In the genomic region with DNA sequence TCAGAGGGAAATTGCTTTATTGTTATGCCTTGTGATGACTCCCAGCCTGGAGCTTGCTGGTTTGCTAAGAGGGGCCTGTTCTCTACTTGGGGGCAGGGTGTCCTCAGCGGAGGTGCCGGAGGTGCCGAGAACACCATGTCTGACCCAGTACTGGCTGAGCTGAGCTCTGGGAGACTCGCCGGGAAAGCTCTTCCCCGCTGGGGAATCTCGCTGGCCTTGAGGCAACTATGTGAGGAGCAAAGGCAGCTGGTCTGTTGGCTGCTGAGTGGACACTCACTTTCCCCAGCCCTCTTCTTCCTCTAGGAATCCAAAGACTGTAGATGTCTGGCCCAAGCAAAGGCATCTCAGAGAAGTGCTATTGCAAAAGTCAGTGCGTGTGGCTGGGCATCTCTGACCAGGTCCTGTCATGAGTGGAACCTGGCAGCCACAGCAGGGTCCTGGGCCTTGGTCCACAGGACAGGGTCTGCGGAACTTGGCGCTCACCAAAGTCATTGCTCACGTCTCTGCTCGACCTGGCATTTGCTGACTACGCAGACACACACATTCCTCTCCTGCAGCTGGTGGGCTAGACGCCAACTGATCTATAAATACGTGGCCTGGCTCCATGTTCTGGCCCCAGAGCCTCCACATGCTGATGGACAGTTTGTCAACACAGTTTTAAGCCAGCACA, we compare ENCODE assay signal across 8 mouse cellular contexts. TPM values are rescaled to one million over a fixed set of nuclear protein-coding genes. Genes with fewer than 3 reads are reported as not detected.
A peak's percentile ranks its signal among the peaks of the same experiment; 100 is the strongest.
DNase-seq lines count a peak whose midpoint lies in the region; ATAC-seq and TF ChIP-seq lines count a peak whose summit lies in the region.

No protein-coding gene starts in this region.

- H3K27ac ChIP-seq in liver, adult 2 months (replicated peaks; ENCODE audit: insufficient read depth, low read depth, low read length): peak overlapping the region; percentile 63
- no peak overlapping the region for H3K27ac ChIP-seq in liver, embryonic 11.5 days (ENCODE audit: low read depth, low read length)
- H3K27ac ChIP-seq in intestine, embryonic 16.5 days (ENCODE audit: low read length): peak overlapping the region; percentile 15; the same call in 1 of the 2 replicates
- peak overlapping the region; percentile 18; the same call in 1 of the 2 replicates for H3K27ac ChIP-seq in stomach, embryonic 15.5 days
- no peak overlapping the region for H3K27ac ChIP-seq in midbrain, embryonic 10.5 days (replicated peaks)
- H3K27ac ChIP-seq in hindbrain, embryonic 13.5 days: no peak overlapping the region

- no peaks in the 10 kb centered on the region for H3K79me2 ChIP-seq in liver, adult 2 months (ENCODE audit: control insufficient read depth, insufficient read depth, low read length)

- no peak overlapping the region for H3K4me3 ChIP-seq in liver, adult 2 months (ENCODE audit: insufficient read depth, low read depth, low read length)
- no peak overlapping the region for H3K4me3 ChIP-seq in liver, embryonic 11.5 days (ENCODE audit: low read depth, low read length)
- H3K4me3 ChIP-seq in intestine, embryonic 16.5 days (ENCODE audit: low read length): no peak overlapping the region
- H3K4me3 ChIP-seq in stomach, embryonic 15.5 days (replicated peaks): no peak overlapping the region
- H3K4me3 ChIP-seq in midbrain, embryonic 10.5 days: no peak overlapping the region
- H3K4me3 ChIP-seq in hindbrain, embryonic 13.5 days: no peak overlapping the region

- TF ChIP-seq CTCF in liver, adult 2 months (IDR thresholded peaks at IDR 0.05; ENCODE audit: low read depth, low read length): no peak

- peaks cover 13% of the 10 kb centered on the region; the same call in 1 of the 2 replicates for H3K36me3 ChIP-seq in liver, adult 2 months (ENCODE audit: control insufficient read depth, insufficient read depth, low read length)
- no peaks in the 10 kb centered on the region; the same call in 1 of the 2 replicates for H3K36me3 ChIP-seq in liver, embryonic 11.5 days (ENCODE audit: control insufficient read depth, insufficient read depth, low read length)
- H3K36me3 ChIP-seq in intestine, embryonic 16.5 days (ENCODE audit: control insufficient read depth, insufficient read depth, low read length): no peaks in the 10 kb centered on the region
- no peaks in the 10 kb centered on the region for H3K36me3 ChIP-seq in stomach, embryonic 15.5 days
- no peaks in the 10 kb centered on the region for H3K36me3 ChIP-seq in midbrain, embryonic 10.5 days
- no peaks in the 10 kb centered on the region for H3K36me3 ChIP-seq in hindbrain, embryonic 13.5 days

- H3K27me3 ChIP-seq in liver, adult 2 months (ENCODE audit: control insufficient read depth, insufficient read depth, low read length): no peaks in the 10 kb centered on the region
- H3K27me3 ChIP-seq in liver, embryonic 11.5 days (replicated peaks; ENCODE audit: control insufficient read depth, insufficient read depth, low read length): no peaks in the 10 kb centered on the region
- no peaks in the 10 kb centered on the region for H3K27me3 ChIP-seq in intestine, embryonic 16.5 days (replicated peaks; ENCODE audit: control insufficient read depth, insufficient read depth, low read length)
- no peaks in the 10 kb centered on the region for H3K27me3 ChIP-seq in stomach, embryonic 15.5 days (replicated peaks)
- H3K27me3 ChIP-seq in midbrain, embryonic 10.5 days (ENCODE audit: low read depth, poor library complexity, severe bottlenecking): no peaks in the 10 kb centered on the region
- no peaks in the 10 kb centered on the region for H3K27me3 ChIP-seq in hindbrain, embryonic 13.5 days

- no peak for ATAC-seq in liver, embryonic 11.5 days (replicated peaks; ENCODE audit: low FRiP score)
- no peak; the same call in 1 of the 2 replicates for ATAC-seq in intestine, embryonic 16.5 days
- ATAC-seq in stomach, embryonic 15.5 days (ENCODE audit: insufficient read depth, low FRiP score, low read depth): no peak
- ATAC-seq in hindbrain, embryonic 13.5 days (ENCODE audit: low FRiP score): no peak

- no peaks in the 10 kb centered on the region for H3K9me3 ChIP-seq in liver, embryonic 11.5 days (ENCODE audit: control insufficient read depth, low read length)
- no peaks in the 10 kb centered on the region for H3K9me3 ChIP-seq in intestine, embryonic 16.5 days (ENCODE audit: control insufficient read depth, low read length)
- H3K9me3 ChIP-seq in stomach, embryonic 15.5 days: no peaks in the 10 kb centered on the region
- H3K9me3 ChIP-seq in midbrain, embryonic 10.5 days (replicated peaks): no peaks in the 10 kb centered on the region
- H3K9me3 ChIP-seq in hindbrain, embryonic 13.5 days: no peaks in the 10 kb centered on the region

- 43% methylated on average over 15 of the region's 15 CpGs for WGBS in liver, adult 2 months
- 75% methylated on average over 15 of the region's 15 CpGs for WGBS in liver, embryonic 11.5 days
- WGBS in intestine, embryonic 16.5 days: 58% methylated on average over 15 of the region's 15 CpGs
- 50% methylated on average over 15 of the region's 15 CpGs for WGBS in stomach, embryonic 15.5 days
- 83% methylated on average over 15 of the region's 15 CpGs for WGBS in midbrain, embryonic 10.5 days
- 85% methylated on average over 15 of the region's 15 CpGs for WGBS in hindbrain, embryonic 13.5 days

- no peak for TF ChIP-seq POLR2A in liver, adult 2 months (IDR thresholded peaks at IDR 0.05; ENCODE audit: extremely low read depth, insufficient read depth, low read length)

- peak; percentile 92 for DNase-seq in liver, adult 2 months (ENCODE audit: extremely low read depth, low read depth, low spot score)
- no peak for DNase-seq in liver, embryonic 11.5 days (ENCODE audit: low spot score)
- DNase-seq in gastrocnemius, postnatal 25 days: peak; percentile 91
- DNase-seq in midbrain, embryonic 10.5 days (ENCODE audit: low spot score): no peak
- no peak for DNase-seq in layer of hippocampus, postnatal 10 days (ENCODE audit: low spot score in 2 of 2)

- peaks cover 30% of the 10 kb centered on the region for H3K4me1 ChIP-seq in liver, adult 2 months (ENCODE audit: control insufficient read depth, insufficient read depth, low read length)
- H3K4me1 ChIP-seq in liver, embryonic 11.5 days (replicated peaks; ENCODE audit: control insufficient read depth, insufficient read depth, low read length): peaks cover 3% of the 10 kb centered on the region; the same call in 1 of the 2 replicates
- H3K4me1 ChIP-seq in intestine, embryonic 16.5 days (ENCODE audit: control insufficient read depth, insufficient read depth, low read length): peaks cover 13% of the 10 kb centered on the region
- H3K4me1 ChIP-seq in stomach, embryonic 15.5 days: peaks cover 12% of the 10 kb centered on the region; the same call in 1 of the 2 replicates
- peaks cover 3% of the 10 kb centered on the region; the same call in 1 of the 2 replicates for H3K4me1 ChIP-seq in midbrain, embryonic 10.5 days
- no peaks in the 10 kb centered on the region for H3K4me1 ChIP-seq in hindbrain, embryonic 13.5 days (replicated peaks)

- H3K9ac ChIP-seq in liver, adult 2 months (ENCODE audit: low read depth, low read length): no peak overlapping the region
- H3K9ac ChIP-seq in liver, embryonic 11.5 days (ENCODE audit: low read depth, low read length): no peak overlapping the region
- no peak overlapping the region for H3K9ac ChIP-seq in intestine, embryonic 16.5 days (ENCODE audit: low read depth, low read length)
- H3K9ac ChIP-seq in stomach, embryonic 15.5 days: no peak overlapping the region
- H3K9ac ChIP-seq in hindbrain, embryonic 13.5 days: no peak overlapping the region

- no peak overlapping the region for H3K4me2 ChIP-seq in liver, embryonic 11.5 days
- H3K4me2 ChIP-seq in intestine, embryonic 16.5 days (ENCODE audit: low read depth, low read length): no peak overlapping the region
- no peak overlapping the region for H3K4me2 ChIP-seq in stomach, embryonic 15.5 days
- H3K4me2 ChIP-seq in hindbrain, embryonic 13.5 days: no peak overlapping the region

RNA-seq across cellular contexts. Expression of a gene that starts 41.2 kb away (rescaled TPM):
- total RNA-seq in liver, adult 2 months (2014; rRNA removed): under 0.01 and 0.20 TPM in 2 replicates
- polyA plus RNA-seq in liver, adult 2 months (2012; rRNA removed): not detected in 2 replicates
- polyA plus RNA-seq in liver, embryonic 11.5 days (2014; fragmentation: Nextera tagmentation; extraction: Ambion mirVana): 0.49 and 0.96 TPM in 2 replicates
- not detected for total RNA-seq in gastrocnemius, postnatal 25 days (2021)
- 1.0 and 1.4 TPM in 2 replicates for polyA plus RNA-seq in intestine, embryonic 16.5 days (2015; fragmentation: Nextera tagmentation; extraction: Ambion mirVana)
- 1.3 and 3.1 TPM in 2 replicates for polyA plus RNA-seq in stomach, embryonic 15.5 days (2015; fragmentation: Nextera tagmentation; extraction: Ambion mirVana)
- 1.1 TPM in 2 replicates for polyA plus RNA-seq in midbrain, embryonic 10.5 days (2016; fragmentation: Nextera tagmentation; extraction: Ambion mirVana)
- total RNA-seq in layer of hippocampus, postnatal 10 days (2021): under 1 TPM; 0.20 to 0.50 TPM
- 1.9 and 3.1 TPM in 2 replicates for polyA plus RNA-seq in hindbrain, embryonic 13.5 days (2015; fragmentation: Nextera tagmentation; extraction: Ambion mirVana)

RNA-seq across cellular contexts. Expression of a gene that starts 41.9 kb away (rescaled TPM):
- 382 and 424 TPM in 2 replicates for total RNA-seq in liver, adult 2 months (2014; rRNA removed)
- polyA plus RNA-seq in liver, adult 2 months (2012; rRNA removed): 768 and 871 TPM in 2 replicates
- 38.0 and 40.6 TPM in 2 replicates for polyA plus RNA-seq in liver, embryonic 11.5 days (2014; fragmentation: Nextera tagmentation; extraction: Ambion mirVana)
- total RNA-seq in gastrocnemius, postnatal 25 days (2021): 1 to 10 TPM; 2.4 to 2.5 TPM
- polyA plus RNA-seq in intestine, embryonic 16.5 days (2015; fragmentation: Nextera tagmentation; extraction: Ambion mirVana): 9.5 and 10.1 TPM in 2 replicates
- polyA plus RNA-seq in stomach, embryonic 15.5 days (2015; fragmentation: Nextera tagmentation; extraction: Ambion mirVana): 15.0 and 16.1 TPM in 2 replicates
- polyA plus RNA-seq in midbrain, embryonic 10.5 days (2016; fragmentation: Nextera tagmentation; extraction: Ambion mirVana): 1.0 and 3.7 TPM in 2 replicates
- total RNA-seq in layer of hippocampus, postnatal 10 days (2021): 10 to 100 TPM; 10.0 to 11.2 TPM
- 4.8 and 6.6 TPM in 2 replicates for polyA plus RNA-seq in hindbrain, embryonic 13.5 days (2015; fragmentation: Nextera tagmentation; extraction: Ambion mirVana)

Comparison
In these comparisons a context has a peak if more than half of its experiments do, and no peak if none do; other contexts are left out.
1. DNase-seq: peak in liver, adult 2 months (single experiment) and gastrocnemius, postnatal 25 days (single experiment); none in liver, embryonic 11.5 days (single experiment), midbrain, embryonic 10.5 days (single experiment) and layer of hippocampus, postnatal 10 days (0 of 2).
2. H3K27ac ChIP-seq: peak in liver, adult 2 months (single experiment), intestine, embryonic 16.5 days (single experiment) and stomach, embryonic 15.5 days (single experiment); none in liver, embryonic 11.5 days (single experiment), midbrain, embryonic 10.5 days (single experiment) and hindbrain, embryonic 13.5 days (single experiment).
3. RNA of a gene that starts 41.9 kb away (polyA plus RNA-seq): 768 to 871 TPM in liver, adult 2 months; 38.0 to 40.6 TPM in liver, embryonic 11.5 days, 15.0 to 16.1 TPM in stomach, embryonic 15.5 days, 9.5 to 10.1 TPM in intestine, embryonic 16.5 days, 4.8 to 6.6 TPM in hindbrain, embryonic 13.5 days and 1.0 to 3.7 TPM in midbrain, embryonic 10.5 days; every median in the first group is over 10 times any median in the second.